Mouse (Mus musculus): Measurements from ENCODE around the gene Ctxn2.

GRCm38 (mm10) chr2:125187904-125188303 is 51.4 kb downstream of the Ctxn2 start:
- TF ChIP-seq CTCF (IDR thresholded peaks at IDR 0.05; ENCODE audit: borderline replicate concordance, insufficient read depth, low read length) (no peak), POLR2A (IDR thresholded peaks at IDR 0.05; ENCODE audit: low read depth, low read length) (no peak)

Measured in embryonic fibroblast, embryonic 13.5 days (primary cell).